Mouse (Mus musculus): ENCODE data around the gene Sept12.

- no peak for TF ChIP-seq CTCF (IDR thresholded peaks at IDR 0.05; ENCODE audit: extremely low read depth, insufficient read depth, insufficient read length, insufficient replicate concordance)
- no peak for TF ChIP-seq POLR2A (IDR thresholded peaks at IDR 0.05; ENCODE audit: low read depth, low read length)
Measured at GRCm38 (mm10) chr16:5008076-5008475, 10.4 kb upstream of the Sept12 start.
